Mouse (Mus musculus): ENCODE data around the gene Dera. TPM values are rescaled to one million over a fixed set of nuclear protein-coding genes. Genes with fewer than 3 reads are reported as not detected.

The Dera gene
- total RNA-seq, 2 experiments from 2014 or later, result 14.2 to 25.2 TPM

DNA sequence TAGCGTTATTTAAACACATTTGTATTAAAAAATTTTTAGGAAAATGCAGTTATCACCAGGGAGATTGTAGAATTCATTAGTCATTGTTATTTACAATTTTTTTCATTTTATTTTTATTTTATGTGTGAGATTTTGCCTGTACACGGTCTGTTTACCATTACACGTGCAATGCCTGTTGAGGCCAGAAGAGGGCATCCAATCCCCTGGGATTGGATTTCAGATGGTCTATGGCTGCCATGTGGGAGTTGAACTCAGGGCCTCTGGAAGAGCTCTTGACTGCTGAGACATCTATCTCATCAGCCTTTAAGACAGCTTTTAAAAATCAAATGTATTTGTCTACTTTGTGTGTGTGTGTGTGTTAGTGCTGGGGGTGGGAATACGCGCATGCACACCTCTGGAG is 2.0 kb downstream of the Dera start:
- peak in 1 of 2 experiments; percentile 39 for DNase-seq

DNA sequence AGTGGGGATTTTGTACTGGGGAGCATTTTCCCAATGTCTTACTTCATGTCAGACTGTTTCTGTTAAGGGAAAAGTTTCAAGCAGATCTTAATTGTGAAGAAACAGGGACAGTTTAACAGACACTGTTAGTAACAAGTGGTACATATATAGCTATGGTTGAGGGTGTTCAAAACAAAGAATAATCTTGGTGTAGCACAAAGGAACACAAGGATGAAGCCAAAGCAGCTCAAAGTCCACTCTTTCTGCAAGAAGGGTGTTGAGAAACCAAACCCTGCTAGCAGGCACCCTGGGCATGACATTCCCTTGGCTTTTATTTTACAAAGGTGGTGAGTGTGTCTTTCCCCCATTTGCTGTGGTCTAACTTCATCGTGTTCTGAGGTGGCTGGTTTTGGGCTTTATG is 3.5 kb downstream of the Dera start:
- no peak for DNase-seq

DNA sequence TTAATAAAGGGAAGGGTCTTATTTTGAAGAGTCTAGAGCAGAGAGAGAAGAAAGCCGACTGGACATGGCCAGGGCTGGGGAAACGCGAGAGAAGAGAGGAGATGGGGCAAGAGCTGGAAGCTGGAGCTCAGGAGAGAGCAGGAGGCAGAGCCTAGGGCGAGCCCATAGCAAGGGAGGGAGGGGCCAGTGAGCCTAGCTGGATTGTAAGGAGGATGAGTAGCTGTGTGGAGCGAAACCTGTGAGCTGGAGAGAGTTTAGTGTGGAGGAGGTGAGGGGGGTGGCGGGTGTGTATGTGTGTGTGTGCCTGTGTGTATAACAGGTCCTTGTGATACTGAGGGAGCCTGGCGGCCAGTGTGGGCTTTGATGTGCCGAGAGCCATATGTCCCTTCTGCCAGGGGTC is 5.3 kb downstream of the Dera start:
- DNase-seq, result no peak

DNA sequence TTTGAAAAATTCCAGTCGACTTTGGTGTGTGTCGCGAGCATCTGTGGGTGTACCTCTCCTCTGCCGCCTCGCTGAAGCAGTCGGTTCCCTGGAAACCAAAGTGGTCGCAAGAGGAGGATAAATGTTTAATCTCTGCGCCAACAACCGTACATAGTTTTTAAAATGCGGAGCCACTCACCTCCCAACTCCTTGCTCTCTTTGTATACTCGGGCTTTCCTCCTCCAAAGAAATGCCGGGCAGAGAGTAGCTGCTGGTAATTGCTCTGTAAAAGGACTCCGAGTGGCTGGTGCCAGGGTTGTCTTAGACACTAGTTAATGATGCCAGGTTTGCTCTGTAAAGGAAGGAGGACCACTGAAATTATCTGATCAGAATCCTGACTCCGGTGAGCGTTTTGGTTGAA is 6.6 kb downstream of the Dera start:
- no peak for DNase-seq

DNA sequence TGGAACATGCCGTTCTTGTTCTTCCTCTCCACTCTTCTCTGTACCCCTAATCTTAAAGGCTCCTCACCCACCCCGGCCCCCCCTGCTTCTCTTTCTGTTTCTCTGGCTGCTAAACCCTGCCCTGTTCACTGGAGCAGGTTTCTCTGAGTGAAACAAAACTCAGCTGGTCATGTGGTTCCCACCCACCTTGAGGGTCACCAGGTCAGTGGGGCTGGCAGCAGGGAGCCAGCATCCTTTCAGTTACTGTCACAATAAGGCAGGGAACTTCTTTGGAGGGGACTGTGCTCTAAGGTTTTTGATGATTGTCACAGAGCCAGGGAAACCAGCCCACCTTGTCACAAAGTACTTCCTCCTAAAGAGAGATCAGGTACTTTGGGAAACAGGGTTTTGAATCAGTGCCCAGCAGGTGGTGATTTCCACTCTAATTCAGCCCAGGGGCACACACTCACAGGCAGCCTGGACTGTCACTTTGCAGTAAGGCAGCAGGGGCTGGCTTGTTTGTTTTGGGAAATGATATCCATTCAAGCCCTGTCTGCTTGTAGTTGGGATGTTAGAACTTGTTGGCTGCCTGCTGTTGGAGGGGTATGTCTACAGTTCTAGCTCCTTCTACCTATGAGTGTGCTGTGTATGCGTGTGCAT is 10.3 kb downstream of the Dera start:
- DNase-seq, result no peak

DNA sequence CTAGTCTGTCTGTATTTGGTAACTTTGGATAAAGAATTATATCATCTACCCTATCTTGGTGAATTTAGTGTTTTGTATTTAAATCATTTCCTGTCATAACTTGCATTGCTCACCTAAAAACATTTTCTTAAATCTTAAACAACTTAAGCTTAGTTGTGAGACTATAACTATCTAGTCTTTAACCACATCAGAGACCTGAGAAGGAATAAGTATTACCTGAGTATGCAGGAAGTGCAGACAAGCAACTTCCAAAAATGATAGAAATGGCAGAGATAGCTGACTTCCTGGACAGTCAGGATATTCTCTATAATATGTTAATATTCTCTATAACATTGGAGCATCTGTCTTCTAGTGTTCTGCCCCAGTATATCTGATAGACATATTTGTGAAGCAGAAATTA is 11.8 kb downstream of the Dera start:
- no peak for DNase-seq

DNA sequence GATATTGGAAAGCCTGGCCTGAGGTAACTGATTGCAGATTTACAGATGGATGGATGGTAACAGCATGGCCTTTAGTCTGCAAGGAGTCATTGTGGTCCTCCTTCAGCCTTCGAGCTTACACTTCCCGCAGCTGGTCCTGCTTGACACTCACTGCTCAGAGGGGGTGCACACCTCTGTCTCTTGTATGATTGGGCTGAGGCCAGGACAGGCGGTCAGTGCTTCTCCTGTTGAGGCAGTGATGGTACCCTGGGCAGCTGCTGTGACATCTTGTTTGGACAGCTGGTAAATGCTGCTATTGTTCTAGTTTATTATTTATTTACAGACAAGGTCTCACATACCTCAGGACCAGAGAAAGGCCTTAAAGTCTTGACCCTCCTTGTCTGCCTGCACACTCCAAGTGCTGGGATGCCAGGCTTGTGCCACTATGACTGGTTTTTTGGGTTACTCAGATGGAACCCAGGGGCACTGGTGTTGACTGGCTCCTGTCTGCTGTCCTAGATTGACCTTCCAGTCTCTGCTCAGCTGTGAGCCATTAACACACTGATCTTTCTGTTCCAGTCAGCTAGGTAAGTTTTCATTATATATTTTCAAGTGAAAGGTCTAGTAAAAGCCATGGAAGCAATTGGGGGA is 17.4 kb downstream of the Dera start:
- DNase-seq, result no peak

DNA sequence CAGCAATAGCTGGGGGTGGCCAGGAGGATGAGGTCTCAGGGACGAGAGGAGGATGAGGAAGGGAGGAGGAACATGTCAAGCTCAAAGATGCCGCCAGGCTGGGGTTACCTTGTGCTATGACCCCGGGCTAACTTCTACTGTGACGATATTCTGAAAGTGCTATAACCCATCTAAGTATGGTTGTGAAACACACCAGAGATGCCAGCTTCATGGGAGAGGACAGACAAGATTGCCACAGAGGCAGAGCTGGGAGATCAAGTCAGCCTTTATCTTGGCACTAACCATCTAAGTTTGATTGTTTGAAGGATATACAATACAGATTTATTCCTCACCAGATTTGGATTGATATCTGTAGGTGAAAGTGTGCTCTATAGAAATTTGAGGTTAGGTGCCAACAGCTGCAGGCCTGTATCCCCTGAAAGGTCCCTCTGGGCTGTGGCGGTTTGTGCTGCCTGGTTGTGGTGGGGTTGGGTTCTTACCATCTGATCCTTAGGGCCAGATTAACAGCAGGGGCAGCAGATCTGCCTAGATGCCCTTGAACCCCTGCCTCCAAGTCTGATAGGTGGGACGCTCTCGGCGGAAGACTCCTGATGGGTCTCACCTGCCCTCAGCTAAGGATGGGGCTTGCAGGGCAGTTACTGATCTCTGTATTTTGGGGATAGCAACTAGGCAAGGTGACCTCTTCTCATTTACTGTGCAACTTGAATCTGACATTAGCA is 18.7 kb downstream of the Dera start:
- DNase-seq, result no peak

DNA sequence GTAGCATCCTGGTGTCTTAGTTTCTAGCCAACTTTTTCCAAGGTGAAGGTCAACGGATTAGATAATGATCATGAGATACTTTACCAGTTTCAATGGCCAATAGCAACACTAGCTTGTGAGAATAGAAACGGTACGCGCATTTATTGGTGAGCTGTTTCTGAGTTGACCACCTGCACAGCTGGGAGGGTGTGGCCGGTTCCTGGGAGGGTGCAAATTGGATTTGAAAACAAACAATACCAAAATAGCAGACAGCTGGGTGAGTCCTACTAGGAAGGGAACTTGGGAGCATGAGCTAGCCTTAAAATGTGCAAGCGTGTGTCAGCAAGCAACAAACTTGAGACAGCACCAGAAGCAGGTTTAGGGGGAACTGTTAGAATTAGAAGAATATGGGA is 19.3 kb downstream of the Dera start:
- DNase-seq, result no peak

DNA sequence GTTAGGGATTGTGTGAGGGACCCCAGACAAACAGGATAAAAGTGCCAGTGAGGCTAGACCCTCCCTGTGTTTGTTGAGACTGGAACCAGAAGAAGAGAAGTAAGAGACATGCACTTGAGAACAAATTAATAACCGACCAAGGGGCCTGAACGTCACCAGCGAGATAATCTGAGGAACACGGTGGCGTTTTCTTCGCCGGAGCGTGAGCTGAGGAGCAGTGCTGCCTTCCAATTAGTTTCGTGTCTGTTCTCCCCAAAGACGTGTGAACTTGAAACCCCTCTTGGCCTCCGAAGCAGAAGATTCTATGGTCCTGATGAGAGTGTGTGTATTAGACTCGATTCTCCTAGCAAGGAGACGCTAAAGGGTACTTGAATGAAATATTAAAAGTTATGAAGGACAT is 19.8 kb downstream of the Dera start:
- no peak for DNase-seq

DNA sequence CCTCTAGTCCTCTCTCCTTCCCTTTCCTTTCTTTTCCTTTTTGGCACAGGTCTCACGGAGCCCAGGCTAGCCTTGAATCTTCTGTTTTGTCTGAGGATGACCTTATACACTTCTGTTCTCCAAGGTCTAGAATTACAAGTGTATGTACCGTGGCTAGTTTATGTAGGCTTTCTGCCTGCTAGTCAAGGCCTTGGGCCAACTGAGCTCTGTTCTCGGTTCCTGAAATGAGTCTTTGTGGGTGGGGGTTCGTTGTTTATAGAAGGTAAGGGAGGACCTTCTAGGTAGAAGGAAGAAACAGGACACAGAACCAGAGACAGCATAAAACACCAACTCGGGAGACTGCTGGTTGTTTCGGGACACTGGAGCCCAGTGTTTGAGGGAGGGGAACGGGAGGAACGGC is 20.8 kb downstream of the Dera start:
- DNase-seq, result no peak

DNA sequence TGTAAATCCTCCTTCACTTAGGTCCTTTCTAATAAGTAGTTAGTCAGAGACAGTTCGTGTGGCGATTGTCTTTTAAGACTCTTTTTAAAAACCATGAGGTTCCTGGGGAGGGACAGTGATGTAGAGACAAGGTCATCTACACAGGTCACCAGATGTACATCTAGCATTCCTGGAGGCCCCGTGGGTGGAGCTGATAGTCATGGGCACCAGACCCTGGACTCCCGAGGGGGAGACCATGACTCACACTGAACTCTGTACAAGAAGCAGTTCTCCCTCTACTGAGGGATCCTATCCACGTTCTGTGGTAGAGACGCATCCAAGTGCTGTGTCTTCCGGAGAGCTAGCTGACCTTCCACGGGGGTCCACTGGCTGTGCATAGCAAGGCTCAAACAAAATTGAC is 22.6 kb downstream of the Dera start:
- no peak for DNase-seq

DNA sequence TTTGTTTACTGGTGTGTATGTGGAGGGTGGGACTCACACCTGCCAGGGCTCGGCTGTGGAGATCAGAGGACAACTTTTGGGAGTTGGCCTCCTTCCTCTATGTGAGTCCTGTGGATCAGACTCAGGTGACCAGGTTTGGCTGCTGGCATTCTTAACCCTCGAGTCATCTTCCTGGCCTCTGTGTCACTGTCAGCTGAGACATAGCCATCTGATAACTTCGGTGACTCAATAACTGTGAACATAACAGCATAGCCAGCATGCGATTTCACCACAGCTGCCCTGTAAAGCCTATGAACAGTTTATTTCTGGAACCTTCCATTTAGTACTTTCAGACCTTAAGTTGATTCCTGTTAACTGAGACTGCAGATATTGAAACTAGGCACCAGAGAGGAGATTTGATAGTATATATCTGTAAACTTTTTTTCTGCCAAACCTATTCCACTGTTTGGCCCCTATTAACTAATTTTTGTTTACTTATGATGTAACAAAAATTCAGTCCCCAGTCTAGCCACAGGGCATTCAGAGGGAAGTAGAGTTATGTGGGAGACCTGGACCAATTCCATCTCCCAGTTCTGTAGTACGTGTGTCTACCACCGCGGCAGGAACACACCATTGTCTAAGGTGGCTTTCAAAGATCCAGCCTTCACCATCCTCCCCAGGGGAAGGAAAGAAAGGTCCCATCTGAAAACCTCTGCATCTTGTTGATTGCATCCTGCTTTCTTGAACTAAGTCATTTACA is 29.7 kb downstream of the Dera start:
- DNase-seq, result peak; percentile 12 to 24

DNA sequence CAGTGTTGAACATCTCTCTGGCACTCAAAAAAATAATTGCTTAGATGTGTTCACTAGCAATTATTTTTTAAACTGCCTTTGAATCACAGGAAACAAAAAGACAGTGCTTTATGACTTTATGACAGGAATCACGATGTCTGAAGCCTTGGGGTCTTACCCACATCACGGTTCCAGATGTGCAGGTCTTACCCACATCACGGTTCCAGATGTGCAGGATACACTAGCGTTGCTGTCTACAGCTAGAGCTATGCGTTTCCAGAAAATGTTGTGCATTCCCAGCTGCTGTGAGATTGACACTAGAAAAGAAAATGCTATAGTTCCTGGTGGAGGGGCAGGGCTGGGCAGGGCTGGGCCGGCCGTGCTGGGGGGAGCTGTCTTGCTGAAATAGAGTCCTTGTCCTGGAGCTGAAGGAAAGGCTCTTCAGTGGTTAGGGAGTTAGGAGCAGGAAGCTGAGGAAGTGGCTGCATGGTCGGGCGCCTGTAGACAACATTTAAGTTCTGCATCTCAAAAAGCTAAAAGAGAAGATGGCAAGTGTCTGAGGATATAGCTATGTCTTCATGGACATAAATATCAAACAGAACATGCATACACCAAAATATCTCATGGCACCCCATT is 34.7 kb downstream of the Dera start:
- no peak for DNase-seq

DNA sequence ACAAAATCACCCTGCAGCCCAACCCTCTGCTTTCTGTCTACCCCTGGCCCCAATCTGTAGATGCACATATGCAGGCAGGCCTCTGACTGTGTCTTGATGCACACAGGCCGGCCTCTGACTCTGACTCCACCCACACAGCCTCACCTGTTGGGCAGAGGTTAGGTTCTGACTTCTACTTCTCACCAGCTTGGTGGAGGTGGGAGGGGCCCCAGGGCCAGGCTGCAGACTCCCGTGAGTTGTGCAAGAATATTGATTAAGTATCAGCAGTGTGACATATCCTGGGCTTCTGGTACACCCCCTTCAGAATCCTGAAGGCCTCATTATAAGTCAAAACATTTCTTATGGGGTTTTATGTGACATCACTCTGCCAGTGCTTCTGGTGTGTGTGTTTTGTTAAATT is 35.3 kb downstream of the Dera start:
- DNase-seq, result no peak

DNA sequence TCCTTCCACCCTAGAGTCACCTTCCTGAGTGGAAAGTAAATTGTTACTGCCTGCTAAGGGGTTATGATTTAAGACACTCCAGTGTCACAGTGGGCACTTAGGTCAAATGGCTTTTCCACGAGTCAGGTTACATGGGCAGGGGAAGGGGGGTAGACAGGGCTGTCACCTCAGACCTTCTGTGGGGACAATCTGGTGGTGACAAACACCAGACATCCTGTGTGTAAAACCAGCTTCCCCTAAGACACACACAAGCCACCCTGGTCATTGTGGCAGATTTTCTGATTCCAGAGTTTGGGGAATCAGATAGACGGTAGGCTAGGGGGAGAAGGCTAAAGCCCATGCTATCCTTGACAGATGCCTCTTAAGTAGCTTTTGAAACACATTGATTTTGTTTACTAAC is 41.1 kb downstream of the Dera start:
- DNase-seq, result no peak

DNA sequence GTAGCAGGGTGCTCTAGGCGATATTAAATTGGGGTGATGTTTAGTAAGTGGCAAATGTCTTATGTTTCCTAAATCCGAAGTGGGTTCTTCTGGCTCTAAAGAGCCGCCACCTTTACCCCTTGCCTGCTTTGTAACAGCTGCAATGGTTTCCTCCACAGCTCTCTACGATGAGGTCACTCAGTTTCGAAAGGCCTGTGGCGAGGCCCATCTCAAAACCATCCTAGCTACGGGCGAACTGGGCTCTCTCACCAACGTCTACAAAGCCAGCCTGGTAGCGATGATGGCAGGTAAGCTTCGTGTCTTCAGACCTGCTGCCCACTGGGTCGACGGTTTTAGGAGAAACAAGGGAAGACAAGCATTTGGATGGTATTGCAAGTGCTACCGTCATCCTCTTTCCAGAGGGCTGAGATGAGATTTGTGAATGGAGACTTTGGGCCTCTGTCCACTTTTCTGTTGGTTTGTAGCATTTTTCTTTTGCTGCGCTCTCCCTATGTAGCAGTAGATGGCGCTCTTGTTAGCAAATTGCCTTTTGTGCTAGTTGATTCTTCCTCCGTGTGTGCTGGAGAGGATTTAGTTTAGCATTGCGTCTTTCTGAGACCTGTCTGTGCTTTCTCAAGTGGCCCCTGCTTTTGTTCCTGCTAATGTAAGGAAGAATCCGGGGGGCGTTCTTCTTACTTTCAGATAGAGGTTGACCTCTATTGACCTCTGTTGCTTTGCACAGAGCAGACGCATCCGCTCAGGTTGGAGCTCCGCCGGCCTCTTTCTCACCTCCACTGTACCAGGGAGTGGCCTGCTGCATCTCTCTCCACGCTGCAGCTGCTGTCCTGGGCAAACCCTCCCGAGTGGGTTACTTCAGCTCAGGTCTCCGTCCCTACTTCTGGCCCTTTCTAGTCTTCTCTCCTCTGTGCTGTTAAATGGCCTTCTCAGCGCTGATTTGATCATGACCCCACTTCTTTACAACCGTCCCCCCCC is 42.5 kb downstream of the Dera start:
- DNase-seq, result peak in 1 of 2 experiments; percentile 19

DNA sequence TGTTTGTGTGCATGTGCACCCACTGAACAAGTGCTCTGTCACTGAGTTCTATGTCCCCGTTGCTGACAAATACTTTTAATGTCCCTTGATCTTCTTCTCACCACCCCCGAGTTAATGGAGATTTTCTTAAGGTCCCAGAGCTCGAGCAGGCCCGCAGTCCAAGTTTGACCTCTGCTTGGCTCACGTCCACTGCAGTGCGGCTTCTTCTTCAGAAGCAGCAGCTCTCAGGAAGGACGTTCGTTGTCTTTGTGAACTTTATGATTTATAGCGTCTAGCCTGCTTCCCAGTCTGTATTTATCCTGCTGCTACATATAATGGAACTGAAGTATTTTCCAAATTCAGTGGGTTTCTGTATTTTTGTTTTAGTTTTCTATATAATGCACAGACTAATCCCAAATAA is 44.9 kb downstream of the Dera start:
- DNase-seq, result peak; percentile 48 to 60

DNA sequence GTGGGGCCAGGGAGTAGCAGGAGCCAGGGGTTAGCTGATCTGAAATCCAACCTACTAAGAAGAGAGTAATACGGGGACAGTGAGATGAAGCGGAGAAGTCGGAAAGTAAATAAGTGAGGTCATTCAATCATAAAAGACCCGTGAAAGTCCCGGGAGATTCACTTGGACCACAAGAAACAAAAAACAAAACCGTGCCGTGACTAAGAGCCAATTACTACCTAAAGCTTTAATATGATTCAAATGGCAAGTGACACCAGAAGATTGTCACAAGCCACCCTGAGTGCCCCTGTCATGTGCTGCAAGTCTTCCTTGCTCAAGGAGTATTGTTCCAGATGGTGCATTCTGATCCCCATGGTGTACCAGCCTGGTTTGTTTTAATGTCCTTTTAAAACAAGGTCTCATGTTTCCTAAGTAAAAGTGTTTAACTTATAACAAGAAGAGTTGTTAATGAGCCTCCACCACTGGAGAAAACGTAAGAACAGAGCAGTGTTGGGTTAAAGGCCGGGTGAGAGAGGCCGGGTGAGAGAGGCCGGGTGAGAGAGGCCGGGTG is 49.2 kb downstream of the Dera start:
- no peak for DNase-seq

DNA sequence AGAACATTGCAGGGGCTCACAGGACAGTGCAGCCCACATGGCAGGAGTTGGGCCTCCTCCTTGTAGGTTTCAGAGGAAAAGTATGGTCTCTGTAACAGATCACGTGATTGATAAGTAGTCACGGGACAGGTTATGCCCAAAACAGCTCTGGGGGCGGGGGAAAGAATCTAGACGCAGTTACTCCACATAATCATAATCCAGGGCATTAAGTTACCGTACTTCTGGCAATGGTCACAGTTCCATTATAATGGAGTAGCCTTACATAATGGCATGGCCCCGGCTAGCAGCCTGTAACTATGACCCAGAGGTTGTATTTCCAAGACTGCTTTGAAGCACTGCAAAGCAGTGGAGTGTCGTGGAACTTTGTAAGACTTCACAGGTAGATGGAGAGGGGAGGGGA is 49.8 kb downstream of the Dera start:
- no peak for DNase-seq

DNA sequence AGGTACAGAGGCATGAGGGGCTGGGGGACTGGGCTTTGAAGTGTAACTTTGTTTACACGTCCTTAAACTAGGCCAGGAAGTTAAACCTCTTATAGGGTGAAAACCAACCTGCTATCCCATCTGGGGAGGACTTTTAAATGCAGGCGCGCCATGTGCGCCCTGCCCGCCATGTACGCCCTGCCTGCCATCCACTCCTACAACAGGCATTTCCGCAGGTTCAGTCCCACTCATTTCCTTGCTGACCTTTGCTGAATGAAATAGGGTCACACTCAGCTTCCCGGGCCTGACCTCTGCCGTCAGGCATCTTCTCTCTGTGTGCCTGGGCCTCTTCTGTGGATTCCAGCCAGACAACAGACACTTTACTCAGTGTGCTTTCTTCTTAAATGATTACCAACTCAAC is 50.3 kb downstream of the Dera start:
- DNase-seq, result no peak

All from adrenal gland, postnatal 36 days (tissue).